Mouse (Mus musculus) testis, adult 2 months (tissue): ENCODE measurements around the gene Shisal2b.
"Not testable (repeated sequence)": the region's sequence is repeated elsewhere in the genome, so short reads cannot be mapped to it uniquely, and the experiment has no call there.

Experiments
- CTCF ChIP-seq: fragments of 200-500 bp; IDR thresholded peaks from 2 replicates; pipeline ENCODE4 v1.5.1; 2012; ENCODE audit warnings: low read depth, mild to moderate bottlenecking, inconsistent platforms, low read length, moderate library complexity; ENCODE audit not compliant: control insufficient read depth, insufficient read depth, insufficient replicate concordance
- POLR2A ChIP-seq: fragments of 200-500 bp; IDR thresholded peaks from 2 replicates; pipeline ENCODE4 v1.6.1; 2012; ENCODE audit warnings: low read depth, mild to moderate bottlenecking, inconsistent platforms, low read length, moderate library complexity; ENCODE audit not compliant: control insufficient read depth

DNA sequence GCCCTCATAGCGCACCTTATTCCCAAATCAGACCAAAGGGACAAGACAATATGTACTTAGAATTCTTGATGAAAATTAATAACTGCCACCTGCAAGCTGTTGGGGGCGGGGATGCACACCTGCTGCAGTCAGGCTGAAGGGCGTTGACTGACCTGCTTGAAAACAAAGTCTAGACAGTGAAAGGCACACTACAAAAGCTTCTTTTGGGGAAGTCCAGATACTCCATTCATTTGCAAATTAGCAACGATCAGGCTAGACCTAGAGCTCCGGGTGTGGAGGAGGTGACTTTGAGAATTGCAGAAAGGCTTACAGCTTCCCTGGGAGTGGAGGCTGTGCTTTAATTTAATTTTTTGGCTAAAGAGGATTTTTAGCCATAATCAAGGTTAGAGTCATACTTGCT lies 47.9 kb upstream of the Shisal2b start:
- not testable (repeated sequence) for TF ChIP-seq CTCF, POLR2A
